Mouse (Mus musculus): ENCODE measurements at regions not wholly inside any gene's neighbourhood (a gene's known extent, or its start where the extent isn't known, plus 50 kb on each side); places are given as distances from the start of the nearest gene placed in this dataset.

DNA sequence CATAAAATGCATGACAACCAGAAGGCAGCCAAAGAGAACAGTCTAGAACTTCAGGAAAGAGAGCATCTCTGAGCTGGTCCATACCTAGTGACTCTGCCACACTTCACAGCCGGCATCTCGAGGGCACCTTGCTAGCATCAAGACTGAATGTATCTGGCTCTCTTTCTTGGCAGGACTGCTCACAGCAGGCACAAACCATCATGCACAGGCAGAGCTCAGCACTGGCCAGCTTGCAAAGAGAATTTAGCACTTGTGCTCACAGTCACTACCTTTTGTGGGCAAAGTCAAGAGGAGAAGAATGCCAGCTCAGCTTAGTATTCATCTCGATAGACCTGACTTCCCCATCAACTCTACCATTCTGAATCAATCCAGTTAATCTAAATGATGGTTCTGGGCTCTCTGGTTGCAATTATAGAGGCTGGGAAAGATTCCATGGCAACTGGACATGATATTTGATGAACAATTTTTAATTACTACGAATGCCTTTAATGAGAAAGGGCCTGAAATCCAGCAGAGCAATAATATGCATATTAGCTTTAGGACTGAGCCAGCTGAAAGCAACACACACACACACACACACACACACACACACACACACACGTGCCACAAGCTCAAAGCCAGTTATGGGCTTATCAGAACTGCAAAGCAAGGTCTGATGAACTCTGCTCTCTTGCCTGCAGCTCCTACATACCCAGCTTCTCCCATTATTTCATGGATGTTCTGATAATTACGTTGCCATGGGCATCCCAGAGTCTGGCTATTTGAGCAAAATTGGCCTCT, 686.0 kb downstream of the Pdcd6ip start:
- TF ChIP-seq NANOG (IDR thresholded peaks at IDR 0.05; ENCODE audit: borderline replicate concordance, low read length), result no peak
- TF ChIP-seq POU5F1 (IDR thresholded peaks at IDR 0.05; ENCODE audit: borderline replicate concordance, low read length), result no peak
- TF ChIP-seq CTCF (conservative IDR thresholded peaks at IDR 0.05; ENCODE audit: low read length), result no peak
- no peaks in the 10 kb centered on the region for H3K9me3 ChIP-seq (ENCODE audit: low read length)

DNA sequence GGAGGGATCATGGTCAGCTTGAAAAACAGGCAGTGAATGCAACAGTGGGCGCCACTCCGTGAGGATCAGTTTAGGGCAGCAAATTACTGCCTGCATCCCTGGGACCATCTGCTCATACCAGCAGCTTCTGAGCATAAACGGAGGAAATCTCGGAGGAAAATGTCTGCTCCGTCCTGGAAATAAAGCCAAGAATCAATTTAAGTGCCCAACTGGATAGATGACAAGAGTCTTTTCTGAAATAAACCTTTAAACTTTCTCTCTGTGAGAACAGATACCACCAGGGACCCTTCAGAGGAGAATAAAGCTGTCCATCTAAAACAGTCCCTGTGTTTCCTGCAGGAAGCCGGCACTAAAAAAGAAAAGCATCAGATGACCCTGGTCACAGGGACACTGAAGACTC, 688.5 kb downstream of the Pdcd6ip start:
- Histone ChIP-seq H3K9me3 (ENCODE audit: low read length) (no peaks in the 10 kb centered on the region), H3K36me3 (ENCODE audit: insufficient read depth, low read length) (no peaks in the 10 kb centered on the region), H3K4me1 (replicated peaks; ENCODE audit: low read depth, low read length) (no peaks in the 10 kb centered on the region), H3K4me3 (replicated peaks; ENCODE audit: low read length) (no peak overlapping the region), H3K27me3 (ENCODE audit: insufficient read depth, low read length) (no peaks in the 10 kb centered on the region)
- TF ChIP-seq CTCF (conservative IDR thresholded peaks at IDR 0.05; ENCODE audit: low read length) (no peak), POU5F1 (IDR thresholded peaks at IDR 0.05; ENCODE audit: borderline replicate concordance, low read length) (no peak), NANOG (IDR thresholded peaks at IDR 0.05; ENCODE audit: borderline replicate concordance, low read length) (no peak)

More for the DNA sequence above, 686.0 kb downstream of the Pdcd6ip start:
- H3K4me1 ChIP-seq (replicated peaks; ENCODE audit: low read depth, low read length), result no peaks in the 10 kb centered on the region
- no peaks in the 10 kb centered on the region for H3K27me3 ChIP-seq (ENCODE audit: insufficient read depth, low read length)
- no peak overlapping the region for H3K4me3 ChIP-seq (replicated peaks; ENCODE audit: low read length)
- no peaks in the 10 kb centered on the region for H3K36me3 ChIP-seq (ENCODE audit: insufficient read depth, low read length)

DNA sequence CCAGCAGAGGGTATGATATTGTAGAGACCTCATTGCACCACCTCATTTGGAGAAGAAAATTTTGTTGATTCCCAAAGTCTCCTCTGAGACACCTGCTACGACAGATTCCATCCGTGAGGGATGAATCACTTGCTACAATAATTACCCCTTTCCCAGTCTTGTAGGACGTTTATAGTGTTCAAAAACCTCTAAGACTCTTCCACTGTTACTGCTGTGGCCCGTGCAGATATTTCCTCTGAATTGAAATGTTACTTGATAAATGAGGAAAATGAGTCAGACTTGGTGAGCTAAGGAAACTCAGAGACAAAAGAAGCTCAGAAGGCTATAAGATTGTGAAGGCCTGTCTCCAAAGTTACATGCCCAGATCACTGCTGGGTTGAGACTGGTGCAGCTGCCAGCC, 700.0 kb downstream of the Pdcd6ip start:
- H3K36me3 ChIP-seq (ENCODE audit: insufficient read depth, low read length), result no peaks in the 10 kb centered on the region
- no peak for TF ChIP-seq POU5F1 (IDR thresholded peaks at IDR 0.05; ENCODE audit: borderline replicate concordance, low read length)
- TF ChIP-seq CTCF (conservative IDR thresholded peaks at IDR 0.05; ENCODE audit: low read length), result no peak
- TF ChIP-seq NANOG (IDR thresholded peaks at IDR 0.05; ENCODE audit: borderline replicate concordance, low read length), result no peak
- H3K9me3 ChIP-seq (ENCODE audit: low read length), result no peaks in the 10 kb centered on the region
- H3K27me3 ChIP-seq (ENCODE audit: insufficient read depth, low read length), result no peaks in the 10 kb centered on the region
- no peaks in the 10 kb centered on the region for H3K4me1 ChIP-seq (replicated peaks; ENCODE audit: low read depth, low read length)
- no peak overlapping the region for H3K4me3 ChIP-seq (replicated peaks; ENCODE audit: low read length)

DNA sequence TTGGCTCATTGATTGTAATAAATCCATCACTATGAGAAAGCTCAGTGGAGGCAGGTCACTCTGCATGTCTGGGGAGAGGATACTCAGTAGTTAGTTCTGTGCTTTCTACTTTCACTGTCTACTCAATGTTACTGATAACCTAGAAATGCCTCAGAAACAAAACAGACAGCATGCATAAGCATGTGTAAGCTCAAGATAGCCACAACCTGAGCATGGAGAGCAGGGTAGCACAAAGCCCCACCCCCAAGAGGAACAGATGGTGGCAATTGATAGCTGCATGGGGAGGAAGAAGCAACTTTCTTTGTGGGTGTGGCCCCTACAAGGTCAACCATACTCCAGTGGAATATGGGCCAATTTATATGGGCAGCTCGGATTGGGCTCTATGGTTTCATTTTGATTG, 711.9 kb downstream of the Pdcd6ip start:
- TF ChIP-seq NANOG (IDR thresholded peaks at IDR 0.05; ENCODE audit: borderline replicate concordance, low read length) (no peak), CTCF (conservative IDR thresholded peaks at IDR 0.05; ENCODE audit: low read length) (no peak), POU5F1 (IDR thresholded peaks at IDR 0.05; ENCODE audit: borderline replicate concordance, low read length) (no peak)
- no peaks in the 10 kb centered on the region for H3K4me1 ChIP-seq (replicated peaks; ENCODE audit: low read depth, low read length)
- H3K4me3 ChIP-seq (replicated peaks; ENCODE audit: low read length), result no peak overlapping the region
- no peaks in the 10 kb centered on the region for H3K36me3 ChIP-seq (ENCODE audit: insufficient read depth, low read length)
- no peaks in the 10 kb centered on the region for H3K27me3 ChIP-seq (ENCODE audit: insufficient read depth, low read length)
- no peaks in the 10 kb centered on the region for H3K9me3 ChIP-seq (ENCODE audit: low read length)

DNA sequence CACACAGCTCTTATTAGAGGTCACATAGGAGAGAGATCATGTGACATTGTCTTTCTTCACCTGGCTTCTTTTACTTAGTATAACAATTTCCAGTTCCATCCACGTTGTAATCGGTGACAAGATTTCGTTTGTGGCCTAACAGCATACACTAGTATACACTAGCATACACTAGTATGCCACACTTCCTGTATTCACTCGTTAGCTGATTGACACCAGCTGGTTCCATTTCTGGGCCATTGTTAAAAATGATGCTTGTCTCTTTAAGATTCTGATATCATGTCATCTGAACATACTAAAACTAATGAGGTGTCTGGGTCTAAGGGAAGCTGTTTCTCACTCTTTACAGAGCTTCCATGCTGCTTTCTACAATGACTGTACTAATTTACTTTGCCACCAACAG, 713.3 kb downstream of the Pdcd6ip start:
- no peaks in the 10 kb centered on the region for H3K27me3 ChIP-seq (ENCODE audit: insufficient read depth, low read length)
- H3K4me1 ChIP-seq (replicated peaks; ENCODE audit: low read depth, low read length), result no peaks in the 10 kb centered on the region
- H3K9me3 ChIP-seq (ENCODE audit: low read length), result no peaks in the 10 kb centered on the region
- no peak overlapping the region for H3K4me3 ChIP-seq (replicated peaks; ENCODE audit: low read length)
- no peaks in the 10 kb centered on the region for H3K36me3 ChIP-seq (ENCODE audit: insufficient read depth, low read length)
- TF ChIP-seq CTCF (conservative IDR thresholded peaks at IDR 0.05; ENCODE audit: low read length), result no peak
- no peak for TF ChIP-seq POU5F1 (IDR thresholded peaks at IDR 0.05; ENCODE audit: borderline replicate concordance, low read length)
- no peak for TF ChIP-seq NANOG (IDR thresholded peaks at IDR 0.05; ENCODE audit: borderline replicate concordance, low read length)

DNA sequence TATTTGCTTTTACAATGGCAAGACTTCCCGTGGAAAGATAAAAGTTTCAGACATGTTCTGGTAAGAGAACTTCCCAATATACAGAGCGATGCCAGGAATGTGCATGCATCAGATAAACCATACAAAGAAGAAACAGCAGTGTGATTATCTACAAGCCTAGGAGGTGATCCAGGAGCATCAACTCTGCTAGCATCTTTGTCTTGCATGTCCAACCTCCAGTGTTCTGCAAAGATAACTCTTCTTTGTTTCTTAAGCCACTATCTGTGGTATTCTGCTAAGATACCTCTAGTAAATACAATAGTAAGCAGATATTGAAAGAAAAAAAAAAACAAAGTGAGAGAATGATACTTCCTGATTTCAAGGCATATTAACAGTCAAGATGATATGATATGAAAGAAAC, 714.4 kb downstream of the Pdcd6ip start:
- Histone ChIP-seq H3K4me1 (replicated peaks; ENCODE audit: low read depth, low read length) (no peaks in the 10 kb centered on the region), H3K9me3 (ENCODE audit: low read length) (no peaks in the 10 kb centered on the region)
- TF ChIP-seq CTCF (conservative IDR thresholded peaks at IDR 0.05; ENCODE audit: low read length), result no peak
- no peak for TF ChIP-seq NANOG (IDR thresholded peaks at IDR 0.05; ENCODE audit: borderline replicate concordance, low read length)
- no peak for TF ChIP-seq POU5F1 (IDR thresholded peaks at IDR 0.05; ENCODE audit: borderline replicate concordance, low read length)

DNA sequence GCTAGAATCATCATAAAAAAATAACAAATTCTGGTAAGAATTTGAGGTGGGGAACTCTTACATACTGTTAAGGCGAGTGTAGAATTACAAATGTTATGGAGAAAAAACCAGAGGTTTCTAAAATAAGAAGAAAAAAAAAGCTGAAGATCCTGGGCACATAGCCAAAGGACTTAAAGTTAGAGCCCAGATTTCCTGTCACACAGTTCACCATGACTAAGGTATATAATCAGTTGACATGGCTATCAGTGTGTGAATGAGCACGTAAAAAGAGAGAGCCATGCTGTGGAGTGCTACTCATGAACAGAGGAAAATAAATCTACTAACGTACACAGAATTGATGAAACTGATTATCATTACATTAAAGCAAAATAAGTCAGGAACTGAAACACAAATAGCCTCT, 715.1 kb downstream of the Pdcd6ip start:
- H3K9me3 ChIP-seq (ENCODE audit: low read length), result no peaks in the 10 kb centered on the region
- no peaks in the 10 kb centered on the region for H3K27me3 ChIP-seq (ENCODE audit: insufficient read depth, low read length)
- no peaks in the 10 kb centered on the region for H3K4me1 ChIP-seq (replicated peaks; ENCODE audit: low read depth, low read length)
- H3K36me3 ChIP-seq (ENCODE audit: insufficient read depth, low read length), result no peaks in the 10 kb centered on the region
- H3K4me3 ChIP-seq (replicated peaks; ENCODE audit: low read length), result no peak overlapping the region
- TF ChIP-seq CTCF (conservative IDR thresholded peaks at IDR 0.05; ENCODE audit: low read length) (no peak), POU5F1 (IDR thresholded peaks at IDR 0.05; ENCODE audit: borderline replicate concordance, low read length) (no peak), NANOG (IDR thresholded peaks at IDR 0.05; ENCODE audit: borderline replicate concordance, low read length) (no peak)

More for the DNA sequence above, 714.4 kb downstream of the Pdcd6ip start:
- no peaks in the 10 kb centered on the region for H3K36me3 ChIP-seq (ENCODE audit: insufficient read depth, low read length)
- H3K27me3 ChIP-seq (ENCODE audit: insufficient read depth, low read length), result no peaks in the 10 kb centered on the region
- no peak overlapping the region for H3K4me3 ChIP-seq (replicated peaks; ENCODE audit: low read length)

DNA sequence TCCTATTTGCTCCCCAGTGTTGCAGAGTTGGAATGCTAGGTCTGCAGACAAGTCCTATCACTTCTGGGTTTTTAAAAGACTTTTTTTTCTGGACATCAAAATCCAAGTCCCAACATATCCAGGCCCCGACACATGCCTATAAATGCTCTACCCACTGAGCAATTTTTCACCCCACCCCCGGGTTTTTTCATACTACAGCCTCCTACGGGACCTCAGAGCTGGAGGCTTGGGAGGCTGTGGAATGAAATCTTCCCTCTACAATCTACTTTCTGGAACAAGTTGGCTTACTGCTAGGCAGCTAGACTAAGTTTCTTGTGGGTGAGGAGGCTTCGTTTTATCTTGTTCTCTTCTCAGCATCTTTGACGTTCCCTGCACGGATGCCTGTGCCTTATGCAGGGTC, 724.7 kb downstream of the Pdcd6ip start:
- TF ChIP-seq CTCF (conservative IDR thresholded peaks at IDR 0.05; ENCODE audit: low read length) (no peak), NANOG (IDR thresholded peaks at IDR 0.05; ENCODE audit: borderline replicate concordance, low read length) (no peak), POU5F1 (IDR thresholded peaks at IDR 0.05; ENCODE audit: borderline replicate concordance, low read length) (no peak)
- Histone ChIP-seq H3K4me1 (replicated peaks; ENCODE audit: low read depth, low read length) (no peaks in the 10 kb centered on the region), H3K9me3 (ENCODE audit: low read length) (no peaks in the 10 kb centered on the region), H3K36me3 (ENCODE audit: insufficient read depth, low read length) (no peaks in the 10 kb centered on the region), H3K27me3 (ENCODE audit: insufficient read depth, low read length) (peaks cover 5% of the 10 kb centered on the region; the same call in 1 of the 2 replicates), H3K4me3 (replicated peaks; ENCODE audit: low read length) (no peak overlapping the region)

DNA sequence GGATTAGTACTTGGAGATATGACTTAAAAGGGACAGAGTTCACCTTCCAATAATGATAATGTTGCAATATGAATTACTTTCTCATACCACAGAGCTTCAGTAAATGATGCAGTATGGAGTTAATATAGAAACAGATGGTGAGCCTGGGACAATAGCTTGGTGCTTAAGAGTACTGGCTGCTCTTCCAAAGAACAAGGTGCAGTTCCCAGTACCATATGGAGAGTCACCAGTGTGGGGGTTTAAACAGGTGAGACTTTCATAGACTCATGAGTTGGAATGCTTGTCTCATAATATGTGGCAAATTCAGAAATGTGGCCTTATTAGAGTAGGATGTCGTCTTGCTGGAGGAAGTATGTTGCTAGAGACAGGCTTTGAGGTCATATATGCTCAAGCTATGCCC, 715.8 kb upstream of the Arpp21 start:
- H3K36me3 ChIP-seq (ENCODE audit: insufficient read depth, low read length), result no peaks in the 10 kb centered on the region
- TF ChIP-seq NANOG (IDR thresholded peaks at IDR 0.05; ENCODE audit: borderline replicate concordance, low read length), result no peak
- no peak for TF ChIP-seq POU5F1 (IDR thresholded peaks at IDR 0.05; ENCODE audit: borderline replicate concordance, low read length)
- TF ChIP-seq CTCF (conservative IDR thresholded peaks at IDR 0.05; ENCODE audit: low read length), result no peak
- H3K4me3 ChIP-seq (replicated peaks; ENCODE audit: low read length), result no peak overlapping the region
- no peaks in the 10 kb centered on the region for H3K4me1 ChIP-seq (replicated peaks; ENCODE audit: low read depth, low read length)
- peaks cover 14% of the 10 kb centered on the region for H3K9me3 ChIP-seq (ENCODE audit: low read length)
- H3K27me3 ChIP-seq (ENCODE audit: insufficient read depth, low read length), result no peaks in the 10 kb centered on the region

All from E14TG2a.4 (cell line).